Mouse (Mus musculus) brown adipose tissue, adult 24 weeks (tissue): ENCODE data around the gene Zbtb12. TPM values are rescaled to one million over a fixed set of nuclear protein-coding genes. Genes with fewer than 3 reads are reported as not detected.
"Not testable (repeated sequence)": the region's sequence is repeated elsewhere in the genome, so short reads cannot be mapped to it uniquely, and the experiment has no call there.

Experiments
- H3K27ac ChIP-seq: fragments of 200-500 bp; replicated peaks from 2 replicates; pipeline ENCODE4 v1.5.1; 2012; ENCODE audit warnings: low read depth, mild to moderate bottlenecking, low read length
- H3K4me1 ChIP-seq: fragments of 200-500 bp; 2 replicates; pipeline ENCODE4 v1.6.1; 2012; ENCODE audit warnings: low read length, mixed read lengths; ENCODE audit not compliant: control insufficient read depth, insufficient read depth, insufficient read length
- H3K4me3 ChIP-seq: fragments of 200-500 bp; 2 replicates; pipeline ENCODE4 v1.5.1; 2012; ENCODE audit warnings: low read depth, mild to moderate bottlenecking, low read length, moderate library complexity; ENCODE audit not compliant: insufficient read depth
- polyA plus RNA-seq: library from polyadenylated mRNA; stranded (reverse); fragments of >200 nt; gene quantifications from 2 replicates; pipeline ENCODE4 v1.2.4, GENCODE M21; 2012; ENCODE audit not compliant: missing spikeins, insufficient read depth, insufficient read length

The Zbtb12 gene
- 3.0 and 3.3 TPM in 2 replicates for polyA plus RNA-seq

DNA sequence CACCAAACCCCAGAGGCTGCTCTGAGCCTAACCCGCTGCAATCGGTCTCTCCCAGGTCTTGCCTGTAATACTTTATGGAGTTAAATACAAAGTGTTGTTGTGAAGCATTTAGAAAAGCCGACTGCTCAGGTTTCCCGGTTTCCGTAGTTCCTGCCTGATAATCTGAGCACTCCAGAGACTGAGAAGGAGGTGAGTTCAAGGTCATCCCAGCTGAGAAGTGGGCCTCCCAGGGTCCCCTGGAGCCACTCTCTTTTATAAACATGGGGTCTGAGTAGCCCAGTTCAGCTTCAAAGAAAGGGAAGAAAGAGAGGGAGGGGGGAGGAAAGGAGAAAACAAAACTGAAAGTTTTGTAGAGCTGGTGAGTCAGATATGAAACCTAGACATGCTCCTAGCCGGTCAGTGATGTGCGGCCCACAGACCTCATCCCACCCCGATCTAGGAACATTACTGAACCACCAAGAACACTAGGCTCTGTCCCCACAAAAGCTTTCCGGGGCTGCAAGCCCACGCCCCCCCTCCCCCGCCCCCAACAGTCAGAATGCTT lies at the start of gene Zbtb12:
Gene Zbtb12, plus strand, starts transcription at position 148 of the 544 bp plus-strand sequence.
- Histone ChIP-seq H3K4me1 (0 out of 2 replicates have a peak, but pooled peaks cover 2% of the 10 kb centered on the region), H3K27ac (no peak within 1 kb of the TSS), H3K4me3 (peak within 1 kb of the TSS; percentile 28; the same call in 1 of the 2 replicates)

DNA sequence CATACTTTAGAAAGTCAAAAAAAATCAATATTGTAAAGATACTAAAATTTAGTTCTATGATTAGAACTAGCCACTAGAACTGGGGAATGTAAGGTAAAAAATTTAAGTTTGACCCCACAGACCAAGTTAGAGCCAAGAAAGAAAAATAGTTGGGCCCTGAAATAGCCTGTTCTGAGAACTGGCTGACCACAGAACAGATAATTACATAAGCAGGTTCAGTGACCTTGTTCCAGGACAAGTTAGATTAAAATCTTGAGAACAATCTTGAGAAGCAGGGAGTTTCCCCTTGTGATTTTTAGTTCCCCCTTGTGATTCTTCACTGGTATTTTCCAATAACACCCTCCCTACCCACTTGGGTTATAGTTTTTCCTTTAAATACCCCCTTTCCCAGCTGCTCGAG lies 48.5 kb upstream of the Zbtb12 start:
- H3K4me1 ChIP-seq, H3K4me3 ChIP-seq, H3K27ac ChIP-seq: not testable (repeated sequence)

DNA sequence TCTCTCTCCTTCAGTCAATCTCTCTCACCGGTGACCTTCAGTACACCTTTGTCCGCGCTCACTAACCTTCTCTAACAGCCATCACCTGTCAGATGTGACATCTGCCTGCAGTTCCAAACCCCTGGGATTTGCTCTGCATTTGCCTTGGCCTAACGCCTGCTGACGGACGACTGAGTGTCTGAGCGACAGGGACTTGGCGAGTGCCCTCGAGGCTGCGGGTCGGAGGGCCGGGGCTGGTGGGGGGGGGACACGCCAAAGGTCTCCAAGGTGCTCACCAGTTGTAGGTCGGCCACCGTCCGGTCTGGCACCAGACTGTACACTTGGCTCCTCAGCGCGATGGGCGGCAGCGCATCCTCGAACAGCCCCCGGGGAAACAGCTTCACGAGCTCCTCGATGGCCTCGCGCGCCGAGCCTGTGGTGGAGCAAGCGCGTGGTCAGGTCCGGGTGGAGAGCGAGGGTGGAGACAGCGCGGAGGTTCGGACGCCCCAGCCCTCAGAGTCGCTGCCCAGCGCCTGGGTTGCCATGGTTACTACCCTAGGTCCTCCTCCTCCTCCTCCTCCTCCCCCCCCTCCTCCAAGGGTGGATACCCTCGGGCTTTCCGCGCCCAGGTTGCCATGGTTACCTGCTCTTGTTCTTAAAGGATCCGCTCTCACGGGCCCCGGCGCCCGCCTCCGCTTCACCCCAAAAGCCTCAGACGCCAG lies 43.0 kb upstream of the Zbtb12 start:
- Histone ChIP-seq H3K4me3 (peak overlapping the region; percentile 83), H3K4me1 (0 out of 2 replicates have a peak, but pooled peaks cover 4% of the 10 kb centered on the region), H3K27ac (0 out of 2 replicates have a peak overlapping the region, but pooled peaks have one; percentile 32)

DNA sequence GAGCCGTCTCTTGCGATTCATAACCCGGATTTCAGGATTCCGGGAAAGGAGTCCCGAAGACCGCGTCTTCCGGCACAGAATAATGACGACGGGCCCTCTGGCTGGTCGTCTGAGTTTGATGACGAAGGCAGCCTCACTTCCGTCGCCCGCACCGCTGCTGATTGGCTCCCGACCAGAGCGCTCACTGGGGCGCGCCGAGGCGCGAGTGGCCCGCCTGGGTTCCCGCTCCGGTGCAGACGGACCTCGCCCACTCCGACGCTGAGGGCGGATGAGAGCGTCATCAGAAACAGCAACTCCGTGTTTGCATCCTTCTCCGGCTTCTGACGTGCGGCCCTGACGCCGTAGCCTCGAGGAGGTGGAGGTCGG lies 42.4 kb upstream of the Zbtb12 start, which contains the start of the genes Stk19 and Dxo:
Gene Stk19, minus strand, starts transcription at position 90 of the 366 bp plus-strand sequence.
Gene Dxo, plus strand, starts transcription at position 164 of the 366 bp plus-strand sequence.
- Histone ChIP-seq H3K27ac (peak within 1 kb of the TSS; percentile 39), H3K4me1 (0 out of 2 replicates have a peak, but pooled peaks cover 4% of the 10 kb centered on the region), H3K4me3 (peak within 1 kb of the TSS; percentile 83)

DNA sequence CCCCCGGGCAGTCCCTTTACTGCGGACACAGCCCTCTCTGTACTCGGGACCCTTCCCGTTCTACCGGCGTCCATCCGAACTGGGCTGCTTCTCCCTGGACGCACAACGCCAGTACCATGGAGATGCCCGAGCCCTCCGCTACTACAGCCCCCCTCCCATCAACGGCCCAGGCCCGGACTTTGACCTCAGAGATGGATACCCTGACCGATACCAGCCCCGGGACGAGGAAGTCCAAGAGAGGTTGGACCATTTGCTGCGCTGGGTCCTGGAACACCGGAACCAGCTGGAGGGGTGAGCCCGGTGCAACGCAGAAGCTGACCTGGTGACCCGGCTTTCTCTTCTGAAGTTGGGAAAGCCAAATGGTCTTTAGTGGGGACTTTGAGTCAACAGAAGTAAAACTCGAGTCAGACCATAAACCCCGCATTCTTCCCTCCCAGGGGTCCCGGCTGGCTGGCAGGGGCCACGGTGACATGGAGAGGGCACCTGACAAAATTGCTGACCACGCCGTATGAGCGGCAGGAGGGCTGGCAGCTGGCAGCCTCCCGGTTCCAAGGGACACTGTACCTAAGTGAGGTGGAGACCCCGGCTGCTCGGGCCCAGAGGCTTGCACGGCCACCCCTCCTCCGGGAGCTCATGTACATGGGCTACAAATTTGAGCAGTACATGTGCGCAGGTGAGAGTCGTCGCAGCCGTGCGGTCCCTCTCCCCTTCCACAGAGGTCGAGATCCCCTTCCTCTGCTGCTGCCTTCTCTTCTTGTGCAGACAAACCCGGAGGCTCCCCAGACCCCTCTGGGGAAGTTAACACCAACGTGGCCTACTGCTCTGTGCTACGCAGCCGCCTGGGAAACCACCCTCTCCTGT lies 41.6 kb upstream of the Zbtb12 start:
- H3K4me3 ChIP-seq: peak overlapping the region; percentile 83
- 0 out of 2 replicates have a peak, but pooled peaks cover 4% of the 10 kb centered on the region for H3K4me1 ChIP-seq
- peak overlapping the region; percentile 39 for H3K27ac ChIP-seq

DNA sequence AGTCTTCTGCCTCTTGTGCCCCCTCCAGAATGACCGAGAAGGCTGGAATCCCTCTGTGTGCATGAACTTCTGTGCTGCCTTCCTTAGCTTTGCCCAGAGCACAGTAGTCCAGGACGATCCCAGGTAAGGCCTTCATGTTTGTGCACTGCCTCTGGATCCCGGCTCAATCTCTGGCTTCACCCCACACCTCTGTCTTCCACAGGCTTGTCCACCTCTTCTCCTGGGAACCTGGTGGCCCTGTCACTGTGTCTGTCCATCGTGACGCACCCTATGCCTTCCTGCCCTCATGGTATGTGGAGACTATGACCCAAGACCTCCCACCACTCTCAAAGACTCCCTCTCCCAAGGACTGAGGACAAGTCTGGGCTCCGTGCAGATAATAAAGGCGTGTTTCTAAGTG lies 40.5 kb upstream of the Zbtb12 start:
- Histone ChIP-seq H3K4me3 (no peak overlapping the region), H3K4me1 (0 out of 2 replicates have a peak, but pooled peaks cover 4% of the 10 kb centered on the region), H3K27ac (no peak overlapping the region)

DNA sequence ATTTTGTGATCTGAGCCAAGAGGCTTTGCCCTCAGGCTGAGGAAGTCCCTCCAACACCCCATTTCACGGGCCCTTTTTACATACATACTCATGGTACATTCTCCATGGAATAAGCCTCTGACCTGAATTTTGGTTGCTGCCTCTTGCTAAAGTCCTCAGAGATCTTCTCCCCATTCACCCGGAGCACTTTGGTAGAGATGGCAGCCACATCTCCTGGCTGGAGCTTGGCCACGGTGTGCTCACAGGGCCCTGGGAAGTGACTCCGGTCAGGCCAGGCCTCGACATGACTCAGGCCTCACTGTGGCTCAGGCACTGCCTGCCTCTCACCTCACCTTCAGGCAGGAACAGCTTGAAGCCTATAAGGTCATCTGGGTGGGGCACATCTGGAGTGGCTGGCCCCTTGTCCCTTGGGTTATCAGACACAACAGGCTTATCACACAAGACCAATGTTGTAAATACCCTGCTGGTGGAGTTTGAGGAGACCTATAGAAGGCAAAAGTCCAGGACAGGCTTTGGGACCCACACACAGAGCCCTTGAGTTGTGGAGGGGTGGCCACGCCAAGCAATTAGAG lies 38.5 kb upstream of the Zbtb12 start:
- H3K4me1 ChIP-seq: 0 out of 2 replicates have a peak, but pooled peaks cover 3% of the 10 kb centered on the region
- no peak overlapping the region for H3K27ac ChIP-seq
- no peak overlapping the region for H3K4me3 ChIP-seq

DNA sequence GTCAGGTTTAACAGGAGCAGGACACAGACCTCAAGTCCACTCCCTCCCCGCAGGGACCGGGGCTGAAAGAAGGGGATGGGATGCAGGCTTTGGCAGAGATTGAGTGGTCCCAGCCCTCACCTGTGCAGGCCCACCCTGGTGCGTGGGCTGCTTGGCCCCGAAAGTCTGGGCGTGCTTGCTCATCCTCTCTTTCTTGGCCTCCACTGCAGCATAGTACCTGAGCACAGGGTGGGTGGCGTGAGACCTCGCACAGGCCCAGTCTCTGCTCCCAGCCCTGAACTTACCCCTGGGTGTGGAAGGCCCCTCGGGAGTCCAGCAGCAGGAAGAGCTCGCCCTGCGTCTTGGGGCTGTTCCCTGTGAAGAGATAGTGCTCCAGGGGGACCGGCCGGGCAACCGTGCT lies 34.4 kb upstream of the Zbtb12 start:
- Histone ChIP-seq H3K4me3 (no peak overlapping the region), H3K4me1 (0 out of 2 replicates have a peak, but pooled peaks cover 4% of the 10 kb centered on the region), H3K27ac (no peak overlapping the region)

DNA sequence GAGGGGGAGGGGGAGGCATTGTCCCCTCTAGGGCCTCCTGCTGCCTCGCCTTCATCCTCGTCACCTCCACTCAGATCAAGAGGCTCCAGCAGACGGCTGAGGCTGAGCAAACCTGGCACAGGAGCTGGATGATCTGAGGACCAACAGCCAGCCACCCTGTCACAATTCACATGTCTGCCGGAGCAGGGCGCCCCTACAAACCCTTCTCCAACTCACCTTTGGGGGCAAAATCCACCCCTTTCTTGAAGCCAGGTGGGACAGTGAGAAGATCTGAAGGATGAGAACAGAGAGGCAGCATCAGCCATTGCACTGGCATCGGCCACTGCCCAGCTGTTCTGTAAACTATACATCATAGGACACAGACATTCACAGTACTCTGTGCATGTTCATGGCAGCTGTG lies 32.1 kb upstream of the Zbtb12 start:
- Histone ChIP-seq H3K27ac (no peak overlapping the region), H3K4me3 (no peak overlapping the region), H3K4me1 (peaks cover 7% of the 10 kb centered on the region; the same call in 1 of the 2 replicates)

DNA sequence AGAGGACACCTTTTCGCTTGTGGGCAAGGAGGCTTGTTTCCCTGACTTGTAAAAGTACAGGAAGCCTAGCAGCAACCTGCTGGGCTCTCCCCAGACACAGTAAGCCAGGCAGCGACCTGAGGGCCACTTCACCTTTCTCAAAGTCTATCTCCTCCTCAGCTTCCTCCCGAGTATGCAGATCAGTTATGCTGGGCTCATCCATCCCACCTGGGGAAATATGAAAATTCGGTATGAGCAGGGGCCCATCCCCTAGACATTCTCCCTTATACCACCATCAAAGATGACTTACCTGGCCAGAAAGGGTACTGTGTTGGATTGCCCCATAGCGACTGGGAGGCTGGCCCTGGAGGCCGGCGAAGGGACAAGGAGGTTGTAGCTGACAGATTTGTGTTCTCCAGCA lies 31.7 kb upstream of the Zbtb12 start:
- H3K4me1 ChIP-seq: peaks cover 7% of the 10 kb centered on the region; the same call in 1 of the 2 replicates
- H3K4me3 ChIP-seq: no peak overlapping the region
- H3K27ac ChIP-seq: no peak overlapping the region

DNA sequence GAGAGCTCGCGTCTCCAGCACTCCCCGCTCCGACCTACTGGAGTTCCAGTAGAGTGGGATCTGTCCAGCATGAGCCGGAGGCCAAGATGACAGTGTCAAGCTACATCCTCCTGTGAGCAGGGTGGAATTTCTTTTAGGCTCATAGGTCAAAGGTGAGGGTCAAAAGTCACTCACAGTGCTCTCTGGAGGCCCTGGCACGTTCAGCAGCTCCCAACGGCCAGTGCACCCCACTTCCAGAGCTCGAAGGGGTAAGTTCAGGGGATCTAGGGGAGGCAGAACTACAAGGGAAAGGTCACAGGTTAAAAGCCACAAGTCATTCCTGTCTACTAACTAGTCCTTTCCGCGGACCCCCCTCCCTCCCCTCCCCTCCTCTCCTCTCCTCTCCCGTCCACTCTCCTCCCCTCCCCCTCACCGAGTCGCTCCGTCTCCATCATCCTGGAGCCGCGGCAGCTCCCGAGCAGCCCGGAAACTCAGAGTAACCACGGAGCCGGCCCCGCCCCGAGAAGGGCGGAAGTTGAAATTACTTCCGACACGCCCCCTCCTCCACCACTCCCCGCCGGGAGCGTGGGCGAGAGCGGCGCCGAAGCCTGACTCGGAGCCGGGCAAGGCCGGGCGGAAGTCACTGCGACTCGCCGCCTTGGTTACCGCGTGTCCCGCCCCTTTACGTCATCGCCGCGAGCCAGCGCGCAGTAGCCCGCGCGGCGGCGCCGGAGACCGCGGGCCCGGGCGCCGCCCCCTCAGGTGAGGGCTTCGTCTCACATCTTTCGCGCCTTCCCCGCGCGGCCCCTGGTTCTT lies 29.4 kb upstream of the Zbtb12 start, which contains the start of the genes Skiv2l and Nelfe:
Gene Skiv2l, minus strand, starts transcription at position 489 of the 795 bp plus-strand sequence.
Gene Nelfe, plus strand, starts transcription at position 670 of the 795 bp plus-strand sequence.
- peaks cover 7% of the 10 kb centered on the region; the same call in 1 of the 2 replicates for H3K4me1 ChIP-seq
- peak within 1 kb of the TSS; percentile 31; the same call in 1 of the 2 replicates for H3K27ac ChIP-seq
- peak within 1 kb of the TSS; percentile 78 for H3K4me3 ChIP-seq

DNA sequence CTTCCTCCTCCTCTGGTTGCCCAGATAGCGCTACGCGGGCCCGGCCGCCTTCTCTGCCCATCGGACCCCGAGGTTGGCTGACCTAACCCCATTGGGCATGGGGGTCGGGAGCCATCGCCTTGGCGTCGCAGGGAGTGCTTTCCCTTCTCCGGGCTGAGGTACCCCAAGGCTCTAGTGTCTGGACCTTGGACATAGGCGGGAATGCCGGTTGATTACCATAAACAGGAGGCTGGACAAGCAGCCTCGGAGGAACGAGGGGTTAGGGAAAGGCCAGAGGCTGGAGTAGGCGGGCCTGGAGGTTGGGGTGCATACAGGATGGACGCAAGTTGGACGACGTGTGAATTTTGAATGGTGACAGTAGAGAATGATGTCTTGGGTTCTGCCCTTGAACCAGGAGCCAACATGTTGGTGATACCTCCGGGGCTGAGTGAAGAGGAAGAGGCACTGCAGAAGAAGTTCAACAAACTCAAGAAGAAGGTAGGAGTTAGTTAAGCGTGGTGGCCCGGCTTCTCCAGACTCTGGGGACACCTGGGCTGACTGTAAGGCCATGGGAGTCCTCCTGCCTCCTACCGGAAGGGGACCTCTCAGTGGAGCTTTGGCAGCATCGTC lies 28.7 kb upstream of the Zbtb12 start:
- H3K4me1 ChIP-seq: peaks cover 7% of the 10 kb centered on the region; the same call in 1 of the 2 replicates
- 0 out of 2 replicates have a peak overlapping the region, but pooled peaks have one; percentile 13 for H3K27ac ChIP-seq
- H3K4me3 ChIP-seq: peak overlapping the region; percentile 78

DNA sequence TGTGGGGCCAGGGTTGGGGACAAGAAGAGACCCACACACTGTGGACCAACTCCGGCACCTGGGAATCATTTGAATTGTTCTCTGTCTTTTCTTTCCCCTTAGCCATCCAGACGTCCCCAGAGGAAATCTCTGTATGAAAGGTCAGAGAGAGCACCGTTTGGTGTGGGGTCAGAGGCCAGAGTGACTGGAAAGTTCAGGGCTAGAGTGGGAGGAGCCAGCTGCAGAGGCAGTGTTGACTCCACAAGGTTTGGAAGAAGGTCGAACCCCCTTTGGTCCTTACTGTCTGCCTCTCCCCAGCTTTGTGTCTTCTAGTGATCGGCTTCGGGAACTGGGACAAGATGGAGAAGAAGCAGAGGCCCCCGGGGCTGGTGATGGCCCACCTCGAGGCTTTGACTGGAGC lies 25.8 kb upstream of the Zbtb12 start:
- H3K27ac ChIP-seq: no peak overlapping the region
- H3K4me3 ChIP-seq: no peak overlapping the region
- H3K4me1 ChIP-seq: peaks cover 7% of the 10 kb centered on the region; the same call in 1 of the 2 replicates
